Mouse (Mus musculus) CH12.LX (cell line): ENCODE data around the gene Scnn1a.

Experiments
- CHD1 ChIP-seq: IDR thresholded peaks from 2 replicates; pipeline ENCODE4 v1.6.1; 2012; ENCODE audit warnings: low read depth, low read length, improper control_type of control experiment, inconsistent platforms
- CHD2 ChIP-seq: IDR thresholded peaks from 2 replicates; pipeline ENCODE4 v1.6.1; 2011; ENCODE audit warnings: low read length, improper control_type of control experiment
- CTCF ChIP-seq, 2 experiments: IDR thresholded peaks in 1 of 2; conservative IDR thresholded peaks in 1 of 2; 2 replicates each; pipeline ENCODE4 v1.5.1; 2011 to 2012; ENCODE audit warnings: low read depth in 2 of 2, low read length in 2 of 2, improper control_type of control experiment in 1 of 2, inconsistent platforms in 1 of 2, mild to moderate bottlenecking in 1 of 2, moderate library complexity in 1 of 2
- EP300 ChIP-seq: IDR thresholded peaks from 2 replicates; pipeline ENCODE4 v1.6.1; 2011; ENCODE audit warnings: low read length, improper control_type of control experiment
- MAX ChIP-seq: IDR thresholded peaks from 2 replicates; pipeline ENCODE4 v1.6.1; 2011; ENCODE audit warnings: low read length, improper control_type of control experiment
- MAZ ChIP-seq: IDR thresholded peaks from 2 replicates; pipeline ENCODE4 v1.6.1; 2012; ENCODE audit warnings: low read depth, mild to moderate bottlenecking, inconsistent platforms, low read length, improper control_type of control experiment, moderate library complexity
- MYC ChIP-seq: IDR thresholded peaks from 2 replicates; pipeline ENCODE4 v1.6.1; 2011; ENCODE audit warnings: low read depth, mild to moderate bottlenecking, improper control_type of control experiment, low read length
- POLR2A ChIP-seq: IDR thresholded peaks from 2 replicates; pipeline ENCODE4 v1.6.1; 2011; ENCODE audit warnings: low read depth, mild to moderate bottlenecking, improper control_type of control experiment, low read length
- TBP ChIP-seq: conservative IDR thresholded peaks from 2 replicates; pipeline ENCODE4 v1.6.1; 2011; ENCODE audit warnings: low read depth, low read length, improper control_type of control experiment
- UBTF ChIP-seq: IDR thresholded peaks from 2 replicates; pipeline ENCODE4 v1.6.1; 2012; ENCODE audit warnings: low read depth, mild to moderate bottlenecking, inconsistent platforms, low read length, improper control_type of control experiment, moderate library complexity
- USF1 ChIP-seq: IDR thresholded peaks from 2 replicates; pipeline ENCODE4 v1.6.1; 2014; ENCODE audit warnings: low read depth, mild to moderate bottlenecking, inconsistent platforms, low read length, improper control_type of control experiment
- USF2 ChIP-seq: conservative IDR thresholded peaks from 2 replicates; pipeline ENCODE4 v1.6.1; 2011; ENCODE audit warnings: low read depth, low read length, improper control_type of control experiment
- ZC3H11A ChIP-seq: IDR thresholded peaks from 2 replicates; pipeline ENCODE4 v1.6.1; 2012; ENCODE audit warnings: low read depth, mild to moderate bottlenecking, inconsistent platforms, low read length, improper control_type of control experiment

DNA sequence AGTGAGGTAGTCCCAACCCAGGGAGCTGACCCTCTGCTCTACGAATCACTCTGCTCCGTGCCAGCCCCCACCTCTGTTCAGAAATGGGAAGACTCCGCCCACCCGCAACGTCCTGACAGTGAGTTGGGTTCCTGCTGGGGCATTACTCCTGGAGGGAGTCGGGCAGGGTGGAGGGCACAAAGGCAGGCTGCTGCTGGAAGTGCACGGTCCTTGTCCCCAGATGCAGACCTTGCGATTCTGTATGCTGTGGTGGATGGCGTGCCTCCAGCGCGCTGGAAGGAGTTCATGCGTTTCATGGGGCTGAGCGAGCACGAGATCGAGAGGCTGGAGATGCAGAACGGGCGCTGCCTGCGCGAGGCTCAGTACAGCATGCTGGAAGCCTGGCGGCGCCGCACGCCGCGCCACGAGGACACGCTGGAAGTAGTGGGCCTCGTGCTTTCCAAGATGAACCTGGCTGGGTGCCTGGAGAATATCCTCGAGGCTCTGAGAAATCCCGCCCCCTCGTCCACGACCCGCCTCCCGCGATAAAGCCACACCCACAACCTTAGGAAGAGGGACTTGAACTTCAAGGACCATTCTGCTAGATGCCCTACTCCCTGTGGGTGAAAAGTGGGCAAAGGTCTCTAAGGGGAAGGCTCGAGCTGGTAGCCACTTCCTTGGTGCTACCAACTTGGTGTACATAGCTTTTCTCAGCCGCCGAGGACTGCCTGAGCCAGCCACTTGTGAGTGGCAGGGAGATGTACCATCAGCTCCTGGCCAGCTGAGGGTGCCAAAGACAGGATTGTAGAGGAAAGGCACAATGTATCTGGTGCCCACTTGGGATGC is 41.2 kb downstream of the Scnn1a start:
- TF ChIP-seq TBP, result no peak
- TF ChIP-seq USF1, result no peak
- TF ChIP-seq ZC3H11A, result no peak
- no peak for TF ChIP-seq EP300
- TF ChIP-seq MYC, result no peak
- TF ChIP-seq POLR2A, result no peak
- no peak for TF ChIP-seq USF2
- TF ChIP-seq CTCF (conservative IDR thresholded peaks at IDR 0.05 in 1 of 2, IDR thresholded peaks at IDR 0.05 in 1 of 2; ENCODE audit: low read depth in 2 of 2, low read length in 2 of 2), result peak in 1 of 2 experiments; percentile 42; a peak in 2 of 4 replicates
- TF ChIP-seq CHD1, result no peak
- no peak for TF ChIP-seq MAX
- no peak for TF ChIP-seq CHD2
- no peak for TF ChIP-seq UBTF
- no peak for TF ChIP-seq MAZ
